Mouse (Mus musculus) MEL (cell line): ENCODE results near the gene Nlgn1.
A peak's percentile ranks its signal among the peaks of the same experiment; 100 is the strongest.

Experiments used
- CTCF ChIP-seq, 3 experiments: IDR thresholded peaks in 2 of 3; conservative IDR thresholded peaks in 1 of 3; 2 replicates each; pipeline ENCODE4 v1.5.1; 2011 to 2012; ENCODE audit warnings: low read length in 3 of 3, low read depth in 2 of 3, mild to moderate bottlenecking in 2 of 3, improper control_type of control experiment in 1 of 3, inconsistent platforms in 1 of 3, mixed read lengths in 1 of 3, moderate library complexity in 1 of 3; ENCODE audit not compliant: control insufficient read depth in 1 of 3, insufficient read depth in 1 of 3, poor library complexity in 1 of 3, severe bottlenecking in 1 of 3
- EP300 ChIP-seq, 2 experiments: IDR thresholded peaks; 2 replicates each; pipeline ENCODE4 v1.6.1; 2011; ENCODE audit warnings: improper control_type of control experiment in 2 of 2, low read length in 2 of 2, low read depth in 1 of 2, mild to moderate bottlenecking in 1 of 2
- ETS1 ChIP-seq: IDR thresholded peaks from 2 replicates; pipeline ENCODE4 v1.6.1; 2012; ENCODE audit warnings: low read depth, mild to moderate bottlenecking, inconsistent platforms, low read length, improper control_type of control experiment, moderate library complexity
- GABPA ChIP-seq: IDR thresholded peaks from 2 replicates; pipeline ENCODE4 v1.6.1; 2012; ENCODE audit warnings: low read depth, mild to moderate bottlenecking, inconsistent platforms, low read length, improper control_type of control experiment, moderate library complexity
- GATA1 ChIP-seq: IDR thresholded peaks from 2 replicates; pipeline ENCODE4 v1.6.1; 2011; ENCODE audit warnings: low read depth, low read length, improper control_type of control experiment
- HCFC1 ChIP-seq: IDR thresholded peaks from 2 replicates; pipeline ENCODE4 v1.6.1; 2012; ENCODE audit warnings: low read depth, mild to moderate bottlenecking, inconsistent platforms, low read length, improper control_type of control experiment, moderate library complexity
- JUND ChIP-seq: IDR thresholded peaks from 2 replicates; pipeline ENCODE4 v1.6.1; 2011; ENCODE audit warnings: low read depth, mild to moderate bottlenecking, improper control_type of control experiment, low read length
- MAX ChIP-seq: IDR thresholded peaks from 2 replicates; pipeline ENCODE4 v1.6.1; 2011; ENCODE audit warnings: low read length, improper control_type of control experiment
- POLR2A ChIP-seq, 2 experiments: IDR thresholded peaks; 2 replicates each; pipeline ENCODE4 v1.6.1; 2011 to 2012; ENCODE audit warnings: low read length in 2 of 2, mild to moderate bottlenecking in 2 of 2, control low read depth in 1 of 2, improper control_type of control experiment in 1 of 2, low read depth in 1 of 2, moderate library complexity in 1 of 2; ENCODE audit not compliant: control insufficient read depth in 1 of 2, insufficient read depth in 1 of 2, poor library complexity in 1 of 2
- POLR2AphosphoS2 ChIP-seq: IDR thresholded peaks from 2 replicates; pipeline ENCODE4 v1.6.1; 2011; ENCODE audit warnings: low read length, improper control_type of control experiment
- POLR2AphosphoS5 ChIP-seq: IDR thresholded peaks from 2 replicates; pipeline ENCODE4 v1.6.1; 2012; ENCODE audit warnings: low read depth, borderline replicate concordance, mild to moderate bottlenecking, inconsistent platforms, low read length, moderate library complexity, mixed read lengths
- TAL1 ChIP-seq: IDR thresholded peaks from 2 replicates; pipeline ENCODE4 v1.6.1; 2012; ENCODE audit warnings: mild to moderate bottlenecking, inconsistent platforms, low read length, moderate library complexity, mixed read lengths
- ZMIZ1 ChIP-seq: IDR thresholded peaks from 2 replicates; pipeline ENCODE4 v1.6.1; 2012; ENCODE audit warnings: low read depth, mild to moderate bottlenecking, inconsistent platforms, low read length, improper control_type of control experiment, moderate library complexity

GRCm38 (mm10) chr3:25675069-25675468, 657.2 kb downstream of the Nlgn1 start:
- TF ChIP-seq CTCF (IDR thresholded peaks at IDR 0.05 in 2 of 3, conservative IDR thresholded peaks at IDR 0.05 in 1 of 3; ENCODE audit: control insufficient read depth in 1 of 3, insufficient read depth in 1 of 3, low read depth in 2 of 3, low read length in 3 of 3, poor library complexity in 1 of 3, severe bottlenecking in 1 of 3) (peak; percentile 76 to 82 (median 80)), POLR2AphosphoS2 (no peak), JUND (no peak), MAX (no peak), TAL1 (no peak), ZMIZ1 (no peak), POLR2A (IDR thresholded peaks at IDR 0.05; ENCODE audit: control insufficient read depth in 1 of 2, insufficient read depth in 1 of 2, low read depth in 1 of 2, low read length in 2 of 2, poor library complexity in 1 of 2) (no peak), HCFC1 (no peak), EP300 (IDR thresholded peaks at IDR 0.05; ENCODE audit: low read depth in 1 of 2, low read length in 2 of 2) (no peak), ETS1 (no peak), POLR2AphosphoS5 (no peak), GATA1 (no peak), GABPA (no peak)
